Mouse (Mus musculus): ENCODE measurements around the gene Hoxd4. TPM values are rescaled to one million over a fixed set of nuclear protein-coding genes. Genes with fewer than 3 reads are reported as not detected.

Gene Hoxd4
- total RNA-seq (2021), result not detected
- long read RNA-seq, experiment 1, result 0 reads
- long read RNA-seq, experiment 2, result 0 reads

DNA sequence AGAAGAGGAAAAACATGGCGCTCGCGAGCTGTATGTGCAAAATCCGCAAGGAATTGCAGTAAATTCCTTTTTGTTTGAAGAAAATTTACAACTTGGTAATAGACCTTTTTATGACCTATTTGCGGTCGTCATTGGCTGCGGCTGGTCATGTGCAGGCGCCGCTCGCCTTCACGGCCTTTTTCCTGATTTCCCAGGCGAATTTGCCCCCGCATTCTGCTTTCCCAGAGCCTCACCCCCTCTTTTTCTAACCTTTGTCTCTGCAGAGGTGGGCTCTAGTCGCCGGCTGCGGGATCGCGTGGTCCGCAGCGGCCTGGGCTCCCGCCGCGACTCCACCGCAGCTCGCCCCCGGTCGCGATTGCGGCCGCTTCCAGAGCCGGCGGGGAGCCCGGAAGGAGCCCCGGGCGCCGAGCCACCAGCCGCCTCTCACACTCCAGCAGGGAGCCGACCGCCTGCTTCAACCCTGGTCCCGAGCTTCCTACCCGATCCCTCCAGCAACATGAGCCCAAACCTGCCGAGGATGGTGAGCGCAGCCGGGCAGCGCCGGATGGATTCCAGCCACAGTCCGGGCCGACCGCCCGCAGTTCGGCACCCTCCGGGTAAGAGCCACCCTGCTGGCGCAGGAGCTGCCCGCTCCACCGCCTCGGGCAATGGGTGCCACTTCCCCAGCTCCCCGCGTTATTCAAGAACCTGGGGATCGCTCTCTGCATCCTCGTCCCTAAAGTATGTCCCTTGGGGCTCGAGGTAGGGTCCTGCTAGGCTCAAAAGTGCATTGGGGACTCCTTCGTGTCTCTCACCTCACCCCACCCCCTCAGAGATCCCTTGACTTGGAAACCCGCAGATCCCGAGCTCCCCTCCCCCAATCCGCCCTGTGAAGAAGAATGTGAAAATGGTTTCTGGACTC, at the start of gene Hoxd4, which contains the start of gene Hoxd3:
TSS of gene Hoxd4 (plus strand) at position 209 of the 901 bp plus-strand sequence.
TSS of gene Hoxd3 (plus strand) at position 207 of the 901 bp plus-strand sequence.
- DNase-seq (ENCODE audit: low spot score in 2 of 2), result no peak

DNA sequence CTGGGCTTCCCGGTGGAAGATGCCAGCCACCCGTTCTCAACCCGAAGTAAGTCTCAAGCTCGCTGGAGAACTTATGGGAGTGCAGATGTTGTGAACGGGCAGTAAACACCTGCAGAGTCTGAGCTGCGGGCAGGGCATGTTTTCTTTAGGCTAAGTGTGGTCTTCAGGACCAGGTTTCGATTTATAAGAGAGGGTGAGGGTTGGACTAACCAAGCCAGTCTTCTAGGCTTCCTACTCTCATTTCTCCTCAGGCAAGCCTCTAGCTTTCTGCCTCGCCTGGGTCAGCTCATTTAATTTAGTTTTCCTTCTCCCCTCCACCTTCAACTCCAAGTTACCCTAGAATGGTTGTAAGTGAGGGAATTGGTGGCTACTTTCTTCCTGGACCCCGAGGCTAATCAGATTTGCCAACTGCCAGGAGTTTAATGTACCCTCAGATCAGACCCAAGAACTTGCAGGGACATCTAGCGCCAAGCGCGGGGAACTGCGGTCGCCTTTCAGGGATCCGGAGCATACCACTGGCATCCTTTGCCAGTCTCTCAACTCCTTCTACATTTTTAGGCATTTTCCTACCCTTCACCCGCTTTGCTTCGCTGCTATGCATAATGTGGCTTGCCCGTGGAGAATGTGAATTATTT, 48.3 kb upstream of the Hoxd4 start:
- DNase-seq (ENCODE audit: low spot score in 2 of 2), result no peak

DNA sequence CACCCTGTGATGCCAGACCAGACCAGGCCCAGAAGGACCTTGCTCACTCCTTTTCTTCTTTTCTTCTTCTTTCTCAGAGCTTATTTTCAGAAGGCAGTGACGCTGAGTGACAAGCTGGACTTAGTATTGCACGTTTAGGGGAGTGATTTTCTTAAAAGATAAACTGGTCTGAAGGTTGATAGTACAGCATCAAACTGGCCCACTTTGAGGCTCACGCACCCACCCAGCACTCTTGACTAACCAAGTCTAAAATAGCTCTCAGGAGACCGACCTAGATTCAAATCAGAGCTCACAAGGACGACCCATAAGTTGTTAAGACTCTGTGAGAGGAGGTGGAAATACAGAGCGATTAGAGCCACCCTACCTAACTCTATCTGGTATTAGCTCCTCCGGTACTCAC, 45.3 kb upstream of the Hoxd4 start:
- no peak for DNase-seq (ENCODE audit: low spot score in 2 of 2)

DNA sequence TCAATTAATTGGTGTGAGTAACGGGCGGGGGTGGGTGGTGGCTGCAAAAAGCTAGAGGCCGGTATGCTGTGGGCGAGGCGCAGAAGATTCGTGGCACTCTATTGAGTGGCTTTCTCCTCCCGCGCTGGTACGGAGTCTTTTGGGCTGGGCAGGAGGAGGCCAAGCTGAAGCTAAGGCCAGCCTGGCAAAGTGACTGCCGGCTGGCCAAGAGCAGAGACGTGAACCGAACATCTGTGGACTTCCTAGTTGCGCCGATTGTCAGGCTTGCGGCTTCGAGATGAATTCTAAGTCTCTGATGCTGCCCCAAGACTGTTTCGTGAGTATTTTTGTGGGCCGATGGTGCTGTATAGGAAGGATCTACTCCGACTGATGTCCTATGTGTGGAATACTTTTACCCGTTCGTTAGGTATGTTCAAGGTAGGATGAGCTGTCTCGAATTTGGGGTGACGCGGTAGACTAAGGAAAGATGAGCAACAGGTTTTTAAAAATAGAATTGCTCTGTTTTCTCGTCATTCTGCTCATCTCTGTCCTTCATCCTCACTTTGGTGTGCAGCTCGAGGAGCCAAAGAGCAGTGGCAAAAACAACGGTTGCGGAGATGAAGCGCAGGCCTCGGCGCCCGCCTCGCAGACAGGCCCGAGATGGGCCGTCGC, 44.4 kb upstream of the Hoxd4 start:
- DNase-seq (ENCODE audit: low spot score in 2 of 2), result no peak

DNA sequence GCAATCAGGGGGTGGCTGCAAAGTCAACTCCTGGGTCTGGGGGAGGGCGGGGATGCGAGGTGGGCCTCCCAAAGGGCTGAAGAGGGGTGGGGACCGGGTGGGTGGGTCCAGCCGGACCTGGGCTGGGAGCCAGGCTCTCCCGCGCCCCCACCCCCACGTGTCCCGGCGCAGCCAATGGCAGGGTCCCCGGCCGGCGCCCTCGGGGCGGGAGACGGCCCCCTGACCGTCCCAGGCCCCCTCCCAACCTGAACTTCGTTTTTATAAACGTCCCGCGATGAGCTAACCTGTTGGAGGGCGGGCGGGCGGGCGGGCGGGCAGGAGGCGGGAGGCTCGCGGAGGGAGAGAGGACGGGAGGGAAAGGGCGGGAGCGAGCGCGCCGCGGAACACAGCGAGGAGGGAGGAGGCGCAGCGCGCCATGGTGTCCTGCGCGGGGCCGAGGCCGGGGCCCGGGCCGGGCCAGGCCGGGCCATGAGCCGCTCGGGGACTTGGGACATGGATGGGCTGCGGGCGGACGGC, 43.8 kb upstream of the Hoxd4 start, which contains the start of gene Hoxd13:
TSS of gene Hoxd13 (plus strand) at position 469 of the 516 bp plus-strand sequence.
- no peak for DNase-seq (ENCODE audit: low spot score in 2 of 2)

DNA sequence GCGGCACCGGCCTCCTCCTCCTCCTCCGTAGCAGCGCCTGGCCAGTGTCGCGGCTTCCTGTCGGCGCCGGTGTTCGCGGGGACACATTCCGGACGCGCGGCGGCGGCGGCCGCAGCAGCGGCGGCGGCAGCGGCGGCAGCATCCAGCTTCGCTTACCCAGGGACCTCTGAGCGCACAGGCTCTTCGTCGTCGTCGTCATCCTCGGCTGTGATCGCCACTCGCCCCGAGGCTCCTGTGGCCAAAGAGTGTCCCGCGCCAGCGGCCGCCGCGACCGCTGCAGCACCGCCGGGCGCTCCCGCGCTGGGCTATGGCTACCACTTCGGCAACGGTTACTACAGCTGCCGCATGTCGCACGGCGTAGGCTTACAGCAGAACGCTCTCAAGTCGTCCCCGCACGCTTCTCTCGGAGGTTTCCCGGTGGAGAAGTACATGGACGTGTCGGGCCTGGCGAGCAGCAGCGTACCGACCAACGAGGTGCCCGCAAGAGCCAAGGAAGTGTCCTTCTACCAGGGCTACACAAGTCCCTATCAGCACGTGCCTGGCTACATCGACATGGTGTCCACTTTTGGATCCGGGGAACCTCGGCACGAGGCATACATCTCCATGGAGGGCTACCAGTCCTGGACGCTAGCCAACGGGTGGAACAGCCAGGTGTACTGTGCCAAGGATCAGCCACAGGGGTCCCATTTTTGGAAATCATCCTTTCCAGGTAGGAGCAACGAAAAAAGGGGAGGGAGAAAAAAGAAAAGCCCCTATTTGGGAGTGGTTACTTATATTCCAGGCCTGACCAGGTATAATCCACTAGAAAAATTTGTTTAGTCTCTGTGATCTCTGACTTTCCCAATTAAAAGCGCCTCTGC, 43.1 kb upstream of the Hoxd4 start:
- no peak for DNase-seq (ENCODE audit: low spot score in 2 of 2)

DNA sequence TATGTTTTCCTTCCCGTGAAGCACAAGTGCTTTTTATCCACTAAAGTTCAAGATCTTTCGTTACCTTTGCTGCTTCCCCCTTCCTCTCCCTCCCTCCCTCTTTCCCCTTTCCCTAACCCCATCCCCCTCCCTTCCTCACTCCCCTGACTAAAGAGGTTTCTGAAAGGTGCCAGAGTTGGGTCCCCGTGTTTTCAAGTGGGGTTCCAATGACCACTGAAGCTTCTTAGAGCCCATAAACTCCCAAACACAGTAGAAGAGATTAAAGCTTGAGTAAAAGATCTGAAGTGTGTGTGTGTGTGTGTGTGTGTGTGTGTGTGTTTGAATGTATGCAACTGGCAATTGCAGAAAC, 42.5 kb upstream of the Hoxd4 start:
- DNase-seq (ENCODE audit: low spot score in 2 of 2), result no peak

DNA sequence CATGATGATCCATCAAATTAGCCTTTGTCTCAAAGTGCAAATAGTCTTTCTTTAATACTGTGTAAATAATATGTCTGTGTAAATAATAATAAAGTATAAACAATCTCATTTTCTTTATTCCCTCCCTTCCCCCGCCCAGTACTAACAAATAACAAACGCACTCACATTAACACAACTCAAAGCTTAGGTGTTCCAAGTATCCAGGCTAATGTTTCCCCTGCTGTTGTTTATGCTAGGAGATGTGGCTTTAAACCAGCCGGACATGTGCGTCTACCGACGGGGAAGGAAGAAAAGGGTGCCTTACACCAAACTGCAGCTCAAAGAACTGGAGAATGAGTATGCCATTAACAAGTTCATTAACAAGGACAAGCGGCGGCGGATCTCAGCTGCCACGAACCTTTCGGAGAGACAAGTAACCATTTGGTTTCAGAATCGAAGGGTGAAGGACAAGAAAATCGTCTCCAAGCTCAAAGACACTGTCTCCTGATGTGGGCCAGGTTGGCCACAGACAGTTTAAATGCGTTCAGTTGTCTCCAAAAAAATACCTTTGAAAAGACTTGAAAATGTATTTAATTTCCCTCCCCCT, 42.0 kb upstream of the Hoxd4 start:
- no peak for DNase-seq (ENCODE audit: low spot score in 2 of 2)

DNA sequence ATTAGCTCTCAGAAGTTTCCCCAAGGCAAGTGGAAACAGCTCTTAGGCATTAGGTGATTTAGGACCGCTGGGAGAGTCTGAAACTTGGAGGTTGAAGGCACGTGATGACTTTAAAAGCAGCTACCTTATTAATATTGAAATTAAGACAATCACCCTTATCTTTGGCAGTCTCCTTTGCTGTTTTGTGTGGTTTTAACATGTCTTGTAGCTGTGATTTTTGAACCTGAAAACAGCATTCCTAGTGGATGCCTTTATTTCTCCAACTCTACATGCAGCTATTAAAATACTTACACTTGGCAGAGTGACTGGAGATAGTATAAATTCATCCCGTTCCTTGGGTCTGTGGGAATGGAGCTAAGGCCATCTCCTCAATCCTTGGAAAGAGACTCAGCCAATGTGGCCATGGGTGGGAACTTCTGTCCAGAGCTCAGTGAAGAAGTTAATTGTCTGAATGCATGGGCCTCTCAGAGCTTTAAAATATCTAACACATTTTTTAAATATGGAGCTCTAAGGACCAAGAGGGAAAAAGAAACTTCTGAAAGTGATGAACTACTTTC, 41.0 kb upstream of the Hoxd4 start:
- DNase-seq (ENCODE audit: low spot score in 2 of 2), result no peak

DNA sequence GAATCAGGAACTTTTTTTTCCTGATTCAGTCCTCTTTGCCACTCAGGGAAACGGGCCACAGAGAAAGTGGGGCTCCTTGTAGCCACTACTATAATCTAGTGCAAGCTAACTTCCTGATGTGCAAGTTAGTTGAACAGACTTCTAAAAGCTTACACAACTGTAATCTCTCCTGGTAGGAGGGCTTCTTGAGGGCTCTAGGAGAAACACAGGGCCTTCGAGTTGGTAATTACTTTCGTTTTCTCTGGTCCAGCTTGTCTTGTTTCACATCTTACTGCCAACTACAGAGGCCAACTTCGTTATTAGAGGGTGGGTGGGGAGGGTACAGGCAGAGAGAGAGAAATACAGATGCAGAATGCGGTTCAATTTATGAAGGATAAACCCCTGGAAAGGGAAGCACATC, 39.9 kb upstream of the Hoxd4 start:
- no peak for DNase-seq (ENCODE audit: low spot score in 2 of 2)

DNA sequence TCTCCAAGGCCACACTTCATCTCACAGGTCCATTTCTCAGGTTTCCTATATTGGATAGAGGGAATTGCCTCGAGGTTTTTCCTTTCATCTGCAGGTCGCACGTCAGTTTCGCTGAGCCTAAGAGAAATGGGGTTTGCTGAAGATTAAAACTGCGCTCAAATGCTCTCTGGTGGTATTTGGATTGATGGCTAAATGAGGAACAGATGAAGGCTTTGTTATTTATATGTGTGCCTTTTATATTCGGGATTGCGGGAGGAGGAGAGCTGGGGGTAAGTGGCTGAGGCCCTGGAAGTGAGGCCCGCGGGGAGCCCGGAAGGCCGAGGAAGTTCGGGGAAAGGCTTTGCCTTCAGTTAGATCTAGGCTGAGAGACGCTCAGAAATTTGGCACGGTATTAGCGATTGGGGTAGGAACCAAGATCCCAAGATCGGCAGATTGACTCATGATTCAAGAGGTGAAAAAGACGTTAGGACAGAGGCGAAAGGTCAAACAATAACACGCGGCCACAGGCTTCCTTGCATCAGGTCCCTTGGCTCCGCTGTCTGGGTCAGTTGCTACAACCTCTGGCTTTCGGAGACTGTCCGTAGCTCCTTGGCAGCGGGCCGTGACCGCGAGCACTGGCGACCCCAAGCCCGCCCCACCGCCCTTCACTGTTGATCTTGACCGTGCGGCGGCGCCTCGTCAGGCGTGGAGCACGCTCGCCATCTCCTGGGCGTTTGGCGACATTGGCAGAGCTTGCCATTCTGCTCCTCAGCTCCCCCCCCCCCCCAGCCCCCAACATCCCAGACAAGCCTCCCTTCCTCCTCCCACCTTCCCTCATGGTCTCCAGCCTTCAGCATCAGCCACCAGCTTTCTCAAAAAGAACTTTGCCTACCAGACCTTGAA, 39.0 kb upstream of the Hoxd4 start:
- no peak for DNase-seq (ENCODE audit: low spot score in 2 of 2)

DNA sequence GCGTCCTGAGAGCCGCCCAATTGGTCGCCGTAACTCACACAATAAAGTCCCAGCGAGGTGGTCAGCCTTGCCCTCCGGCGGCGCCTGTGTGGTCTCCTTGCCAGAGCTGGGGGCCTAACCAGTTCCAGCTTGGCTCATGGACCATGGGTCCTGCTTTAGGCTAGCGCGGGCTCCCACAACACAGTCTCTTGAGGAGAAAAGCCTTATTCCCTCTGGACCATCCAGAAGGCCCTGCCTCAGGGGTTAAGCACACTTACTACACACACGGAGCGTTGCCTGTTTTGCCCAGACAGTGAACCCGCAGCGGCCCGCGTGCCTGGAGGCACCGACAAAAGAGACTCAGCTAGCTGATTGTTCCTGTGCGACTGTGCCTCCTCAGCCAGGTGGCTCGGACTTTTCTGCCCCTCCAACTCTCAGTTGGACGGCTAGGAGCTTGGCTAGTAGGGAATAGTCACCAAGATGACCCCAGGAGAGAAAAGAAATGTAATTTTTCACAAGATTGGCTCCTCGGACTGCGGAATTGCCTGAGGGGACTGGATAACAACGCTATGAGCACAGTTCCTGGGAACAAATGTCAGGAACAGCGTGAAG, 37.8 kb upstream of the Hoxd4 start:
- no peak for DNase-seq (ENCODE audit: low spot score in 2 of 2)

DNA sequence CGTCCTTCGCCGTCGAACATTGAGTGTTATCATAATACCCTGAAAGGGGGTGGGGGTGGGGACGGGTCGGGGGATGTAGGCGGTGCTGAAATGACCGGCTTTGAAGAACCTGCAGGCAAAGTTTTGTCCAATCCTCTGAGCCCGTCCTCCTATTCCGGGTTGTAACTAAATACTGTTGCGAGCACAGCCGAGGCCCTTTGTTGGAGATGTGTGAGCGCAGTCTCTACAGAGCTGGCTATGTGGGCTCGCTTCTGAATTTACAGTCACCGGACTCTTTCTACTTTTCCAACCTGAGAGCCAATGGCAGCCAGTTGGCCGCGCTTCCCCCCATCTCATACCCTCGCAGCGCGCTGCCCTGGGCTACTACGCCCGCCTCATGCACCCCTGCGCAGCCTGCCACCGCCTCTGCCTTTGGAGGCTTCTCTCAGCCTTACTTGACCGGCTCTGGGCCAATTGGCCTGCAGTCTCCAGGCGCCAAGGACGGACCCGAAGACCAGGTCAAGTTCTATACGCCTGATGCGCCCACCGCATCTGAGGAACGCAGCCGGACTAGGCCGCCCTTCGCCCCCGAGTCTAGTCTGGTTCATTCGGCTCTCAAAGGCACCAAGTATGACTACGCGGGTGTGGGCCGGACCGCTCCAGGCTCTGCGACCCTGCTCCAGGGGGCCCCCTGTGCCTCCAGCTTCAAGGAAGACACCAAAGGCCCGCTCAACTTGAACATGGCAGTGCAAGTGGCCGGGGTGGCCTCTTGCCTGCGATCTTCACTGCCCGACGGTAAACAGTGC, 36.7 kb upstream of the Hoxd4 start, which contains the start of gene Hoxd12:
TSS of gene Hoxd12 (plus strand) at position 133 of the 785 bp plus-strand sequence.
- DNase-seq (ENCODE audit: low spot score in 2 of 2), result no peak

DNA sequence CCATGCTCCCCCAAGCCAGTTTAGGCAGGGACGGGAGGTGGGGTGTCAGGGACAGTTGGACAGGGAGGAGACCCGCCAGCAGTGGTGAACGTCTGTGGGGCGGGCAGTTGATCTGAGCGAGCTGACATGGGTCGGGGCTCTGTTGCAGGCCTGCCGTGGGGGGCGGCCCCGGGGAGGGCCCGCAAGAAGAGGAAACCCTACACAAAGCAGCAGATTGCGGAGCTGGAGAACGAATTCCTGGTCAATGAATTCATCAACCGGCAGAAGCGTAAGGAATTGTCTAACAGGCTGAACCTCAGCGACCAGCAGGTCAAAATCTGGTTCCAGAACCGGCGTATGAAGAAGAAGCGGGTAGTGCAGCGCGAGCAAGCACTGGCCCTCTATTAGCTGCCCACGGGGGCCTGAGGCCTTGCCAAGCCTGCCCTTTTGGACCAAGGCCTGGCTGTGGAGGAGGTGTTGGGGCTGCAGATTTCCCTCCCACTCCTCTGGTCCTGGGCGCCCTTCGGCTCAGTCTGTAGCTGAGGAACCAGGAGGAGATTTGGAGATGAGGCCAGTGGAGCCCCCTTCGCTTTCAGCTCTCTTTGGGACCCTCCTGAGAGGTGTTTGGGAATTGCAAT, 36.0 kb upstream of the Hoxd4 start:
- no peak for DNase-seq (ENCODE audit: low spot score in 2 of 2)

DNA sequence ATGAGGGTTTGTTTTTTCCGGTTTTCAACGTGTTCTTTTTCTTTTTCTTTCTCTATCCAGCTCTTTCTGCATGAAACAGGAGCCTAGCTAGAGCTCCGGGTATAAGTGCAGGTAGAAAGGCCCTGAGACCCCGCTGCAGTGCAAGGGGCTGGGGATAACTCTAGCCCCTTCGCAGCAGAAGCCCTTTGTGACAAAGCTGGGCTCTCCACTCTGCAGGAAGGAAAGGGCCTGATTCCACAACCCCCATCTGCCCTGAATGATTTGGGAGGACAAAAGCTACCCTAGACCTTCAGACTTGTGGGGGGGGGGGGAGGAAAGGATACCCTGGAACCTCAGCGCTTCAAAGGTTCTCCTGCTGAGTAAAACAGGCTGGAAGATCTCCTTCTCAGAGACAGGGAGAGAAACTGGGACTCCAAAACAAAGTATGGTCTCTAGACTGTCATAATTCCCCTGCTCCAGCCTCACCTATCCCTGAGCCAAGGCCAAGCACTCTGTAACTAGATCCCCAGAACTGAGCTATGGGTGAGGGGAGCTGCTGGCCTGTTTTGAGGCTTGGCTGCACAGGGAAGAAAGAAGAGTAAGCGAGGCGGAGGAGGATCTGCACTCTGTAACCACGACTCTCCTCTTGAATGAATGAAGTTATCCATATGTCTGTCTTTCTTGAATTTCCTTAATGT, 35.2 kb upstream of the Hoxd4 start:
- DNase-seq (ENCODE audit: low spot score in 2 of 2), result no peak

DNA sequence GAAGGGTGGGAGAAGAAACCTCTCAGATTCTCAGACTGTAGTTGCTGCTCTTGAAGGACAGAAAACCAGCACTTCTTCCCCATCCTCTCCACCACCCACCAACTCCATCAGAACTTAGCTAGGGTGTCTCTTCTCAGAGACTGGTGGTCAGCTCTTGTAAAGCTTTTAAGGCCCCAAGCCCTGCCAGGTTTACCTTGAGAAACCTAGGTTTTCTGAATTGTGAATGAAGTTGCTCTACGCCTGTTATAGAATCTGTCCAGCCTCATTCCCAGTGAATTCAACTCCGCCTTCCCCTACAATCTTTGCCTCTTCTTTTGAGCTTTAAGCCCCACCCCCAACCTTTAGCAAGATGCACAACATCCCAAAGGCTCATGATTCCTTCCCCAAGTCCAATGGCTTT, 34.6 kb upstream of the Hoxd4 start:
- DNase-seq (ENCODE audit: low spot score in 2 of 2), result no peak
